Mouse (Mus musculus) urinary bladder, postnatal 36 days (tissue): ENCODE results near the gene Sgcd.

ENCODE experiments used
- DNase-seq, 2 experiments: peaks; one replicate each; pipeline ENCODE4 v3.0.0; 2022; ENCODE audit warnings: low spot score in 2 of 2, mixed read lengths in 1 of 2

Gene Sgcd

GRCm38 (mm10) chr11:47015683-47016082 lies 973.1 kb downstream of the Sgcd start:
- no peak for DNase-seq

GRCm38 (mm10) chr11:47014278-47014677 lies 974.5 kb downstream of the Sgcd start:
- no peak for DNase-seq

- DNase-seq = no peak
Observed at GRCm38 (mm10) chr11:47010166-47010565, 978.6 kb downstream of the Sgcd start.

- no peak for DNase-seq
Observed at GRCm38 (mm10) chr11:47005301-47005875, 983.4 kb downstream of the Sgcd start.

- DNase-seq = no peak
Observed at GRCm38 (mm10) chr11:46939311-46939710, 1049.5 kb downstream of the Sgcd start.

GRCm38 (mm10) chr11:46924946-46925345 lies 1063.8 kb downstream of the Sgcd start:
- no peak for DNase-seq

- DNase-seq = no peak
Observed at GRCm38 (mm10) chr11:46920244-46920643, 1068.5 kb downstream of the Sgcd start.

GRCm38 (mm10) chr11:46912656-46913237 lies 1076.0 kb downstream of the Sgcd start:
- no peak for DNase-seq

- DNase-seq = no peak
Observed at GRCm38 (mm10) chr11:46904281-46904680, 1084.5 kb downstream of the Sgcd start.

- DNase-seq = no peak
Observed at GRCm38 (mm10) chr11:46889093-46889492, 1099.7 kb downstream of the Sgcd start.

- no peak for DNase-seq
Observed at GRCm38 (mm10) chr11:46882456-46882855, 1106.3 kb downstream of the Sgcd start.

GRCm38 (mm10) chr11:46875774-46876173 lies 1113.0 kb downstream of the Sgcd start:
- no peak for DNase-seq

GRCm38 (mm10) chr11:46868594-46868993 lies 1120.2 kb downstream of the Sgcd start:
- no peak for DNase-seq

- DNase-seq = no peak
Observed at GRCm38 (mm10) chr11:46864809-46865208, 1124.0 kb downstream of the Sgcd start.

- no peak for DNase-seq
Observed at GRCm38 (mm10) chr11:46848221-46848971, 1140.4 kb downstream of the Sgcd start.

- no peak for DNase-seq
Observed at GRCm38 (mm10) chr11:46847827-46848220, 1140.9 kb downstream of the Sgcd start.

GRCm38 (mm10) chr11:46846661-46847060 lies 1142.1 kb downstream of the Sgcd start:
- DNase-seq = no peak
